Mouse (Mus musculus) A20 (cell line): Measurements from ENCODE around the gene Zfp981.
"Not testable (repeated sequence)": the region's sequence is repeated elsewhere in the genome, so short reads cannot be mapped to it uniquely, and the experiment has no call there.

ENCODE experiments used
- DNase-seq: peaks from one replicate; pipeline ENCODE4 v3.0.0-alpha.2; 2011; ENCODE audit warnings: low read depth, low spot score

Gene Zfp981

DNA sequence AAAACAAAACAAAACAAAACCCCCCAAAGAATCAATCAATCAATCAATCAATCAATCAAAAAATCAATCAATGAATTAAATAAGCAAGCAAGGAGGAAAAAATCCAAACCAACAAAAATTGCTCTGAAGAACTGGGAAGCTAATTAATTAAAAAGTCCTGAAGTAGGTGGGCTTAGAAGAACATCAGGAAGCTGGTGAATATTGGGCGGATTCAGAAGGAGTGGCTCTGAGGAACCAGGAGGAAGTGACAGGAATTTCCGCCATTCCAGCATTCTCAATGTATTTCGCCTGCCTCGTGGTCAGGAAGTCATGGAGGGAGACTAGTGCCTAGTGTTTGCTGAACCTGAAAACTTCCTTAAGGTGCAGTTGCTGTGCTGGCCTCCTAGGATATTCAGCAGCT is at the start of gene Zfp981:
Zfp981 (plus strand) TSS at position 301 of the 400 bp plus-strand sequence.
- not testable (repeated sequence) for DNase-seq

- not testable (repeated sequence) for DNase-seq
Observed at GRCm38 (mm10) chr4:146452576-146452975, 49.3 kb upstream of the Zfp981 start.

- not testable (repeated sequence) for DNase-seq
Observed at GRCm38 (mm10) chr4:146454170-146454569, 47.7 kb upstream of the Zfp981 start.

- DNase-seq = no peak
Observed at GRCm38 (mm10) chr4:146454896-146455295, 46.9 kb upstream of the Zfp981 start.

- no peak for DNase-seq
Observed at GRCm38 (mm10) chr4:146455321-146455721, 46.5 kb upstream of the Zfp981 start.

- DNase-seq = no peak
Observed at GRCm38 (mm10) chr4:146456061-146456726, 45.6 kb upstream of the Zfp981 start.

DNA sequence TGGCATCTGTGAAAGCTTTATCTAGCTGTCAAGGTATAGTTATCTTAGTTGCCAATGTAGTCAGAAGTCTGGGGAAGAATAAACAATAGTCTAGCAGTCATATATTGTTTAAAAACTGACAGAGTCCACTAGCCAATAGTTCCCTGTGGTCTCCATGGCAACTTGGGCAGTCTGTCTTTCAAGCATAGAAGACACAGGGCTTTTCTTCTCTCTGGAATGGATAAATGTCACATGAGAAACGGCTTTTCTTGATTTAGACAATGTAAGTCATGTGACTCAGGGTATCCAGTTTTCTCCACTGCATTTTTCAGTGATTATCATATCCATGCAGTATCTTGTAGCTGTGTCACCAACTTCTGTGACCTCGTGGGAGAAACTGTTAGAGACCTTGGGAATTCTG is 44.7 kb upstream of the Zfp981 start:
- no peak for DNase-seq

- DNase-seq = no peak
Observed at GRCm38 (mm10) chr4:146457720-146458119, 44.1 kb upstream of the Zfp981 start.

GRCm38 (mm10) chr4:146459822-146460221 is 42.0 kb upstream of the Zfp981 start:
- not testable (repeated sequence) for DNase-seq

GRCm38 (mm10) chr4:146460685-146461084 is 41.1 kb upstream of the Zfp981 start:
- not testable (repeated sequence) for DNase-seq

GRCm38 (mm10) chr4:146463649-146464351 is 38.0 kb upstream of the Zfp981 start:
- DNase-seq = not testable (repeated sequence)

DNA sequence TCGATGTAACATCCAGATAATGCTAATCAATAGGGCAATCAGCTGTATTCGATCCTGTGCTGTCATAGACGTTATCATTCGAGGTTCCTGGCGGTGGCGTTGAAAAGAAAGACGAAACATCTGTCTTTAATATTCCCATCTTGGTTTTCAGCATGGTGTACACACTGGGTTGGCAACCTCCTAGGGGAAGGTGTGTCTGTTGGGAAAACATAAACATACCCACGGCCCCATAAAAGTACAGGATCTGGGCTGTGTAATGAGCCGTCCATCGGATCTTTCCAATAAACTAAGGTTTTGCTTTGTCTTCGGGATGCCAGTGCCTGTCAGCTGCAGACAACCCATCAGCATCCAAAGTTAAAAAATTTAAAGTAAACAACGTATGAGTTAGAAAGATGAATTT is 31.8 kb upstream of the Zfp981 start:
- not testable (repeated sequence) for DNase-seq

DNA sequence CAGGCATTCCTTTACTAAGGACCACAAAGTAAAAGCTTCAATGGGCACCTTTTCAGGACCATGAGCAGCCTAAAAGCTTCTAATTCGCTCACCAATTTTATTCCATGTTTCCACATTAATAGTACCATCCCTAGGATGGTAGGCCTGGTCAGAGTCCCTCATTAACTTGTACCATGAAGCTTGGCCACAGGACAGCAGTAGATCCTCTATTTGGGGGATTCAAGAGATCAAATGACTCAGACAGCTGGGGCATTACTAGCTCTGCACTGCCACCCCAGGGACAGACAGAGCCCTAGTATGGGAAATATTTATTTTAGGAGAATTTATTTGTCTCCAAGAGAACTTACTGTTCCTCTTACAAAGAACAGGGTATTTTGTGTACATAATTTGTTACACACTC is 27.6 kb upstream of the Zfp981 start:
- not testable (repeated sequence) for DNase-seq

GRCm38 (mm10) chr4:146474716-146475676 is 26.8 kb upstream of the Zfp981 start:
- DNase-seq = not testable (repeated sequence)

GRCm38 (mm10) chr4:146476260-146476659 is 25.6 kb upstream of the Zfp981 start:
- not testable (repeated sequence) for DNase-seq

DNA sequence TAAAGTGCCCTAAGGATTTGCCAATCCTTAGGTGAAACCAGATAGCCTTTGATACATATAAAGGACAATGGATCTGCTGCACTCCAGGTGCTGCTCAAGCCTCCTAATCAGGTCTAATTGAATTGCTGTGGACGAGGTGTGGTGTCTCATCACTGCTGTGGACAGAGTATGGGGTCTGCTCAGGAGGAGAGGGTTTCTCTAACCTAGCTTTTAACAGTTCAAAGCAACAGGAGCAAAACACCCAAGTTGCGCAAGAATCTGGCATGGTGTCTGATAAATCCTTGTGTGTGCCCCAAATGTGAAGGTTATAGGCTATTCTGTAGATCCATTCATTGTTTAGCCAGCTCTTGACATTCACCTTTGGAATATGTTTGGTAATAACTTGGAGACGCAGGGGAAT is 24.9 kb upstream of the Zfp981 start:
- DNase-seq = not testable (repeated sequence)

DNA sequence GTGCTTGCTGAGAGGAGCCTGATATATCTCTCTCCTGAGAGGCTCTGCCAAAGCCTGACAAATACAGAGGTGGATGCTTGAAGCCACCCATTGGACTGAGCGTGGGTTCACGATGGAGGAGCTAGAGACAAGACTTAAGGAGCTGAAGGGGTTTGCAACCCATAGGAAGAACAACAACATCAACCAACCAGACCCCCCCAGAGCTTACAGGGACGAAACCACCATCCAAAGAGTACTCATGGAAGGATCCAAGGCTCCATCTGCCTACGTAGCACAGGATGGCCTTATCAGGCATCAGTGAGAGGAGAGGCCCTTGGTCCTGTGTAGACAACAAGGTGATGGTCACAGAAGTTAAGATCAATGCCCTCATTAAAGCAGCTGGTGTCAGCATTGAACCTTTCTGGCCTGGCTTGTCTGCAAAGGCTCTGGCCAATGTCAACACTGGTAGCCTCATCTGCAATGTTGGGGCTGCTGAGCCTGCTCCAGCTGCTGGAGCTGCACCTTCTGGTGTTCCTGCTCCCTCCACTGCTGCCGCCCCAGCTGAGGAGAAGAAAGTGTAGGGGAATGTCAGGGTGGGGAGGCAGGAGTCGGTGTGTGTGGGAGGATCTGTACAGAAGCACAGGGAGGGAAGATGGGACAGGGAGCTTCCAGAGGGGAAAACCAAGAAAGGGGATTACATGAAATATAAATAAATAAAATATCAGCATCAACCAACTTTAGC is 21.3 kb upstream of the Zfp981 start:
- not testable (repeated sequence) for DNase-seq

DNA sequence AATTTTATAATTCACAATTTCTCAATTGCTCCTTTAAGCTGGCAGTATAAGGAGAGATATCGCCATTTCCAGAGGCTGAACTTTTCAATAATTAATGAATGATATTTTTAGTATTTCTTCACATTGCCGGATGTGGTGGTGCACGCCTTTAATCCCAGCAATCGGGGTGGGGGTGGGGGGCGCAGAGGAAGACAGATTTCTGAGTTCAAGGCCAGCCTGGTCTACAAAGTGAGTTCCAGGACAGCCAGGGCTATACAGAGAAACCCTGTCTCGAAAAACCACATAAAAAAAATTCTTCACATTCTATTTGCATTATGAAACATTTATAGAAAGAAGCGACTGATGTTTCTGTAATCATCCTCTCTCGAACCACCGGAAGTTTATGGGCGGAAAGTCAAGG is 19.3 kb upstream of the Zfp981 start:
- DNase-seq = not testable (repeated sequence)

DNA sequence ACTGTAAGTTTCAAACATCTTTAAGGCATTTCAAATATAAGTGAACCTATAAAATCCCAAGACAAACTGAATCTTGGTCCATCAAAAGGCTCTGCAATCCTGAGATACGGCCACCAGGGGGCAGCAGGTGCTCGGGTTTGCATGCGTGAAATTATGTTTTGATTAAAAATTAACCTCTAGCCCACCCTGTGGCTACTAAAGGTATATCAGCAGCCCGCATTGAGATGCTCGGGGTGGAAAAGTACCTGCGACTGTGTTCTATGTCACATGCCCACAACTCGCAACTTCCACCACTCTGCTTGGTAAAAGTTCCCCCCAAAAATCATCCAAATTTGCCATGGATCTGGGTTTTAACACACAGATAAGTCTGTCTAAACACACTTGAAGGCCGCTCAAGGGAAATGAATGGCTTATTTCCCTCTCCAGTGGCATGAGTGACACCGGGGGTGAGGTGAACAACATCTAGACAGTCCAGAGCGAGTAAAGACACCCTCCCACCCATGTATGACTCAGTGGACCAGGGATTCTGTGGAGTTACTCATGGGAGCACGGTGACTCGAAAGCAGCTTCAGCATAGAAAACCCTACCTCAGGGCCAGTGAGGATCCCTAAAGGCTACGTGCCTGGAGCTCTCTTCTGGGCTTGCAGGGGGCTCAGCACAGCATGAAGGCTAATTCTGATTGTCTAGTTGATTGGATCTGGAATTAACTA is 18.1 kb upstream of the Zfp981 start:
- DNase-seq = not testable (repeated sequence)

DNA sequence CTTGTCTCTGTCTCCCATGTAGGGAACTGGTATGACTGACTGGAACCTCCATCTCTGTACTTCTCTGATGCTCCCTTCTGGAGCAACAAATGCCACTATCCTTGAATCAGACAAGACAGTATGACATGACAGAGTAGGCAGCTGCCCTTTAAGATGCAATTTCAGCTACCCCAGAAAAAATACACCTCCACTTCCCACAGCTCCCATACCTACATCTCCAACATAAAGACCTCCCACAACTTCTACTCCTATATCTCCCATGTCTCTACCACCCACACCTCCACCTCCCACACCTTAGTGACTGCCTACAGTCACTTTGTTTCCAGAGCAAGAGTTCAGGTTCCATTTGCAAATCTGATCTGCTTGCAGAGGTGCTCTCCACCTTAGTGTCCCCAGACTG is 17.2 kb upstream of the Zfp981 start:
- DNase-seq = not testable (repeated sequence)
